Mouse (Mus musculus) hindbrain, postnatal 0 days (tissue): ENCODE results near the gene E2f8. TPM values are rescaled to one million over a fixed set of nuclear protein-coding genes. Genes with fewer than 3 reads are reported as not detected.

Source experiments
- ATAC-seq: fragments of 200-750 bp; cut with Nextera tagmentation; 2 replicates; pipeline ENCODE4 v1.8.0; 2017; ENCODE audit warnings: mild to moderate bottlenecking, moderate TSS enrichment, moderate library complexity
- DNase-seq: peaks from one replicate; pipeline ENCODE4 v3.0.0-alpha.2; 2015; ENCODE audit warnings: low spot score
- H3K27ac ChIP-seq: fragments of 300-500 bp; sonication (generic); 2 replicates; pipeline ENCODE4 v1.5.1; 2014; ENCODE audit warnings: mild to moderate bottlenecking
- H3K27me3 ChIP-seq: fragments of 300-500 bp; sonication (generic); 2 replicates; pipeline ENCODE4 v1.6.1; 2014; ENCODE audit warnings: low read length, mixed read lengths; ENCODE audit not compliant: insufficient read depth
- H3K36me3 ChIP-seq: fragments of 300-500 bp; sonication (generic); 2 replicates; pipeline ENCODE4 v1.6.1; 2014; ENCODE audit warnings: low read length, mixed read lengths; ENCODE audit not compliant: insufficient read depth
- H3K4me1 ChIP-seq: fragments of 300-500 bp; sonication (generic); 2 replicates; pipeline ENCODE4 v1.6.1; 2014; ENCODE audit warnings: antibody characterized with exemption, low read length, mixed read lengths; ENCODE audit not compliant: insufficient read depth
- H3K4me2 ChIP-seq: fragments of 300-500 bp; sonication (generic); 2 replicates; pipeline ENCODE4 v1.6.1; 2014; ENCODE audit warnings: low read depth, mild to moderate bottlenecking, low read length, moderate library complexity, mixed read lengths
- H3K4me3 ChIP-seq: fragments of 300-500 bp; sonication (generic); 2 replicates; pipeline ENCODE4 v1.5.1; 2014; ENCODE audit warnings: low read length
- H3K9ac ChIP-seq: fragments of 300-500 bp; sonication (generic); replicated peaks from 2 replicates; pipeline ENCODE4 v1.6.1; 2014; ENCODE audit warnings: mild to moderate bottlenecking, low read length, moderate library complexity, mixed read lengths
- H3K9me3 ChIP-seq: fragments of 300-500 bp; sonication (generic); 2 replicates; pipeline ENCODE4 v1.6.1; 2016; ENCODE audit warnings: low read length, mixed read lengths
- CTCF ChIP-seq: IDR thresholded peaks from 2 replicates; pipeline ENCODE4 v1.5.1; 2016; ENCODE audit warnings: antibody characterized with exemption, control low read depth, low read depth
- WGBS: fragments of 180-500 bp; shearing (Covaris S2); extraction: QIAGEN DNeasy Blood & Tissue Kit; methylation state at CpG from one replicate; pipeline ENCODE4 v1.1.7; 2014; 5-methylcytosine and 5-hydroxymethylcytosine counted together
- polyA plus RNA-seq: library from polyadenylated mRNA; unstranded; fragments of >200 nt; fragmentation: Nextera tagmentation; extraction: Ambion mirVana; gene quantifications from 2 replicates; pipeline ENCODE4 v1.2.1, GENCODE M21; 2015
- total RNA-seq: library from RNA; depleted of rRNA; stranded (reverse); fragments of >200 nt; gene quantifications from 2 replicates; pipeline ENCODE4 v1.2.3, GENCODE M21; 2014

The E2f8 gene
- total and polyA plus RNA-seq, 2 experiments from 2014 or later: 2.0 to 2.6 TPM

GRCm38 (mm10) chr7:48860948-48861347, 20.4 kb downstream of the E2f8 start:
- no peak overlapping the region for H3K4me2 ChIP-seq
- ATAC-seq (no peak), DNase-seq (no peak)
- 73% methylated on average over 1 of the region's 1 CpGs for WGBS
- no peak overlapping the region for H3K4me3 ChIP-seq
- H3K27ac ChIP-seq: no peak overlapping the region
- no peaks in the 10 kb centered on the region for H3K27me3 ChIP-seq
- H3K9me3 ChIP-seq: no peaks in the 10 kb centered on the region
- H3K36me3 ChIP-seq: no peaks in the 10 kb centered on the region
- no peak for TF ChIP-seq CTCF
- no peaks in the 10 kb centered on the region for H3K4me1 ChIP-seq
- no peak overlapping the region for H3K9ac ChIP-seq

GRCm38 (mm10) chr7:48859362-48859761, 22.0 kb downstream of the E2f8 start:
- no peaks in the 10 kb centered on the region for H3K36me3 ChIP-seq
- H3K9me3 ChIP-seq: no peaks in the 10 kb centered on the region
- H3K27me3 ChIP-seq: no peaks in the 10 kb centered on the region
- no peak overlapping the region for H3K4me3 ChIP-seq
- no peak overlapping the region for H3K9ac ChIP-seq
- no peaks in the 10 kb centered on the region for H3K4me1 ChIP-seq
- WGBS: 85% methylated on average over 4 of the region's 4 CpGs
- no peak overlapping the region for H3K27ac ChIP-seq
- DNase-seq (no peak), ATAC-seq (no peak)
- no peak overlapping the region for H3K4me2 ChIP-seq
- no peak for TF ChIP-seq CTCF

- Histone ChIP-seq H3K27me3 (no peaks in the 10 kb centered on the region), H3K9ac (no peak overlapping the region), H3K4me1 (no peaks in the 10 kb centered on the region), H3K36me3 (no peaks in the 10 kb centered on the region), H3K27ac (no peak overlapping the region), H3K4me3 (no peak overlapping the region), H3K9me3 (no peaks in the 10 kb centered on the region), H3K4me2 (no peak overlapping the region)
- WGBS: 75% methylated on average over 1 of the region's 1 CpGs
- DNase-seq (no peak), ATAC-seq (no peak)
- TF ChIP-seq CTCF: no peak
Measured at GRCm38 (mm10) chr7:48858257-48858656, 23.1 kb downstream of the E2f8 start.

- no peaks in the 10 kb centered on the region for H3K9me3 ChIP-seq
- no peak overlapping the region for H3K27ac ChIP-seq
- DNase-seq (no peak), ATAC-seq (no peak)
- H3K36me3 ChIP-seq: no peaks in the 10 kb centered on the region
- no peaks in the 10 kb centered on the region for H3K4me1 ChIP-seq
- H3K4me2 ChIP-seq: no peak overlapping the region
- no peak for TF ChIP-seq CTCF
- H3K27me3 ChIP-seq: no peaks in the 10 kb centered on the region
- 94% methylated on average over 3 of the region's 3 CpGs for WGBS
- no peak overlapping the region for H3K9ac ChIP-seq
- no peak overlapping the region for H3K4me3 ChIP-seq
Measured at GRCm38 (mm10) chr7:48855461-48855860, 25.9 kb downstream of the E2f8 start.

- DNase-seq: no peak
- Histone ChIP-seq H3K4me1 (no peaks in the 10 kb centered on the region), H3K9ac (no peak overlapping the region), H3K9me3 (no peaks in the 10 kb centered on the region), H3K27ac (no peak overlapping the region), H3K27me3 (no peaks in the 10 kb centered on the region), H3K36me3 (no peaks in the 10 kb centered on the region), H3K4me3 (no peak overlapping the region), H3K4me2 (no peak overlapping the region)
- ATAC-seq: no peak
- 90% methylated on average over 13 of the region's 13 CpGs for WGBS
- TF ChIP-seq CTCF: no peak
Measured at GRCm38 (mm10) chr7:48853496-48853895, 27.9 kb downstream of the E2f8 start.

GRCm38 (mm10) chr7:48851529-48852104, 29.8 kb downstream of the E2f8 start:
- Histone ChIP-seq H3K36me3 (no peaks in the 10 kb centered on the region), H3K9ac (no peak overlapping the region), H3K27me3 (no peaks in the 10 kb centered on the region), H3K4me1 (no peaks in the 10 kb centered on the region), H3K4me2 (no peak overlapping the region), H3K27ac (no peak overlapping the region), H3K4me3 (no peak overlapping the region), H3K9me3 (no peaks in the 10 kb centered on the region)
- ATAC-seq (peak; percentile 58; the same call in 1 of the 2 replicates), DNase-seq (peak; percentile 18)
- 38% methylated on average over 6 of the region's 6 CpGs for WGBS
- TF ChIP-seq CTCF: peak; percentile 42

- H3K4me3 ChIP-seq: no peak within 1 kb of the TSS
- DNase-seq: no peak
- no peak within 1 kb of the TSS for H3K4me2 ChIP-seq
- H3K9me3 ChIP-seq: no peaks in the 10 kb centered on the region
- H3K4me1 ChIP-seq: no peaks in the 10 kb centered on the region
- no peak for ATAC-seq
- 36% methylated on average over 11 of the region's 11 CpGs for WGBS
- H3K36me3 ChIP-seq: no peaks in the 10 kb centered on the region
- no peaks in the 10 kb centered on the region for H3K27me3 ChIP-seq
- H3K9ac ChIP-seq: no peak within 1 kb of the TSS
- no peak within 1 kb of the TSS for H3K27ac ChIP-seq
- TF ChIP-seq CTCF: no peak
Measured at GRCm38 (mm10) chr7:48847820-48848650, 33.4 kb downstream of the E2f8 start, which contains the start of gene Csrp3. TSS of gene Csrp3 (minus strand) at chr7:48848033.
